Mouse (Mus musculus): ENCODE measurements at regions not wholly inside any gene's neighbourhood (a gene's known extent, or its start where the extent isn't known, plus 50 kb on each side); places are given as distances from the start of the nearest gene placed in this dataset.

DNA sequence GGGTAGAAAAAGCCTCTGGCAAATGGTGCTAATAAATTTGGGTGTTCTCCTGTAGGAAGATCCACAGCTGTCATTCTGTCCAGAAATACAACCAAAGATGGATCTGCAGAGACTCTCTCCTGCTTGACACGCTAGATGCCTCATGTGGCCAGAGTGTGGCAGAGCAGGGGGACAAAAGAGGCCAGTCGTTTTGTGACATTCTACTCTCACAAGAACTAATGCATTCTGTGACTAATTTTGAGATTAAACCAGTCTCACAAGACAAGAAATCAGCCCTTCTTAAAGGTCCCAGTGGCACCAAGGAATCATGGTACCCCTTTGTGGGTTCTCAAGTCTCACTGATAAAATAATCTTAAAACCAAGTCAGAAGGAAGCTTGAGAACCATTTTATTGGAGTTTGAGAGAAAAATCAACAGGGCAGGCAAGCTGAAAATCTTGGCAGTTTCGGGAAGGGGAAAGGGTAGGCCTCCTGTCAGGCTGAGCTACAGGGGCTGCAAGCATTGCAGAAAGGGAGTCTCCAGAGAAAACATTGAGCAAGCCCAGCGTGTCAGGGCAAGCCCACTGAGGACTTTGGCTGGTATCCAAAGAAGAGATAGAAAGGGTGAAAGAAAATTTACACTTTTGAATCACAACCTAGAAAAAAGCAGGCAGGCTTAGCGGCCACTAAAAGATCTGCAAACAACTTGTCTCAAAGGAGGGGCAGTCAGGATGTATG lies 50.8 kb upstream of the C2cd4b start:
- Histone ChIP-seq H3K4me3 (ENCODE audit: control insufficient read depth in 1 of 2, insufficient read depth in 1 of 2, low read depth in 2 of 2, low read length in 2 of 2) (no peak overlapping the region), H3K79me2 (ENCODE audit: control insufficient read depth, insufficient read depth, low read length, poor library complexity) (no peaks in the 10 kb centered on the region), H3K9ac (ENCODE audit: control insufficient read depth, low read depth, low read length, poor library complexity, severe bottlenecking) (no peak overlapping the region), H3K9me3 (replicated peaks; ENCODE audit: insufficient read depth, low read length) (no peaks in the 10 kb centered on the region), H3K27ac (ENCODE audit: control insufficient read depth, low read depth, low read length) (no peak overlapping the region), H3K27me3 (ENCODE audit: control insufficient read depth in 1 of 2, insufficient read depth in 2 of 2, low read length in 2 of 2) (no peaks in the 10 kb centered on the region), H3K4me1 (ENCODE audit: control insufficient read depth in 1 of 2, insufficient read depth in 2 of 2, low read length in 2 of 2) (no peaks in the 10 kb centered on the region), H3K36me3 (ENCODE audit: control insufficient read depth in 1 of 2, insufficient read depth in 2 of 2, low read length in 2 of 2) (no peaks in the 10 kb centered on the region)
- DNase-seq (ENCODE audit: low read depth, low spot score) = no peak
- no peak for TF ChIP-seq SIN3A (IDR thresholded peaks at IDR 0.05; ENCODE audit: low read length)
- TF ChIP-seq ZMIZ1 (IDR thresholded peaks at IDR 0.05; ENCODE audit: low read depth, low read length) = no peak
- no peak for TF ChIP-seq E2F4 (IDR thresholded peaks at IDR 0.05; ENCODE audit: borderline replicate concordance, low read depth, low read length)
- no peak for TF ChIP-seq MAZ (IDR thresholded peaks at IDR 0.05; ENCODE audit: low read depth, low read length)
- no peak for TF ChIP-seq POLR2AphosphoS5 (IDR thresholded peaks at IDR 0.05; ENCODE audit: borderline replicate concordance, low read depth, low read length)
- TF ChIP-seq BHLHE40 (IDR thresholded peaks at IDR 0.05; ENCODE audit: borderline replicate concordance, low read depth, low read length) = no peak
- no peak for TF ChIP-seq MAX (IDR thresholded peaks at IDR 0.05; ENCODE audit: low read length)
- TF ChIP-seq HCFC1 (IDR thresholded peaks at IDR 0.05; ENCODE audit: low read depth, low read length) = no peak
- no peak for TF ChIP-seq MYC (IDR thresholded peaks at IDR 0.05; ENCODE audit: low read depth, low read length)
- no peak for TF ChIP-seq CTCF (IDR thresholded peaks at IDR 0.05 in 2 of 3, conservative IDR thresholded peaks at IDR 0.05 in 1 of 3; ENCODE audit: control insufficient read depth in 1 of 3, insufficient read depth in 1 of 3, low read depth in 2 of 3, low read length in 3 of 3, poor library complexity in 1 of 3, severe bottlenecking in 1 of 3)
- TF ChIP-seq MXI1 (IDR thresholded peaks at IDR 0.05; ENCODE audit: low read depth, low read length) = no peak
- TF ChIP-seq JUND (IDR thresholded peaks at IDR 0.05; ENCODE audit: low read depth, low read length) = no peak
- TF ChIP-seq RAD21 (IDR thresholded peaks at IDR 0.05; ENCODE audit: low read depth, low read length) = no peak
- no peak for TF ChIP-seq GABPA (IDR thresholded peaks at IDR 0.05; ENCODE audit: low read depth, low read length)
- no peak for TF ChIP-seq UBTF (IDR thresholded peaks at IDR 0.05; ENCODE audit: borderline replicate concordance, insufficient read depth, low read depth, low read length)
- TF ChIP-seq NRF1 (IDR thresholded peaks at IDR 0.05; ENCODE audit: insufficient read depth, low read depth, low read length, poor library complexity, severe bottlenecking) = no peak
- TF ChIP-seq EP300 (IDR thresholded peaks at IDR 0.05; ENCODE audit: low read depth in 1 of 2, low read length in 2 of 2) = no peak
- TF ChIP-seq ZC3H11A (IDR thresholded peaks at IDR 0.05; ENCODE audit: low read depth, low read length) = no peak
- no peak for TF ChIP-seq GATA1 (IDR thresholded peaks at IDR 0.05; ENCODE audit: low read depth, low read length)

Data from MEL (cell line).